8 mouse cellular contexts compared by ENCODE assay signal in the genomic region with DNA sequence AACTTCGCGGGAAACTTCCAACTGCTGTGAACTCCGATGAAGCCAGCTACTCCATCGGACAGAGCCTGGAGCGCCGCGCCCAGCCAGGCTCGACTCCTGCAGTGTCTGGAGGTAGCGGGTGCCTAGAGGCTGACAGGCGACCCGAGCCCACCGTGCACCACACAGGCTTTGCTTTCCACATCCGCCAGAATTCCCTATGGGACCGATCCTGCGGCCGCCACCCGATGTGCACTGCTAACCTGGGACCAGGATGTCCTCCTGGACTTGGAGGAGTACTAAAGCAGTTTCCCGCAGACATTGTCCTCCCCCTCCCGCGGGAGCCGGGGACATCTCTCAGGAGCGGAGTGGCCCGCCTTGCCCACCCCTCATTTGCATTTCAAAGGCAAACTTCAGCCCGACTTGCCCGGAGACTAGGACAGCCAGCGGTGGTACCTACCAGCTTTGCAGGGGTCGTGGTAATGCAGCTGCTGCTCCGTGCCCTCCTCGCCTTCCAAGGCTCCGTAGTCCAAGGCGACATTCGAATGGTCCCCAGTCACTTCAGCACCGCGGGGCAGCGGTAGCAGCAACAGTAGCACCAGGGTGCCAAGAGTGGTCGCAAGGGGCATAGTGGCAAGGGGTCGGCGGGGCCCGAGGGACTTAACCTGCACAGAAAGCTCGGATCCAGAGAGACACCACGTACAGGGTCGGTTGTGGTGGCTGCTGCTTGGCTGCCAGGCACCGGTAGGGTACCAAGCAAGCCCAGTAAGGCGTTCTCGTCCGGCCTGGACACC. TPM values are rescaled to one million over a fixed set of nuclear protein-coding genes. Genes with fewer than 3 reads are reported as not detected.
A peak's percentile ranks its signal among the peaks of the same experiment; 100 is the strongest.
DNase-seq lines count a peak whose midpoint lies in the region; ATAC-seq and TF ChIP-seq lines count a peak whose summit lies in the region.

No protein-coding gene starts in this region.

- intact Hi-C loops in left cerebral cortex, adult 2 months (cut with DNase I), result loop anchor here (5.0 kb wide), 1 partner anchor 119 kb away; no protein-coding TSS in a partner anchor
- intact Hi-C loops in left cerebral cortex, postnatal 4 days (cut with DNase I), result loop anchor here (5.0 kb wide), 1 partner anchor 99 kb away; no protein-coding TSS in a partner anchor

- peaks cover 16% of the 10 kb centered on the region for H3K27me3 ChIP-seq in embryonic facial prominence, embryonic 11.5 days (ENCODE audit: control insufficient read depth, insufficient read depth, low read length)
- peaks cover 30% of the 10 kb centered on the region for H3K27me3 ChIP-seq in hindbrain, embryonic 14.5 days (ENCODE audit: control insufficient read depth, insufficient read depth, low read length)
- H3K27me3 ChIP-seq in midbrain, postnatal 0 days (ENCODE audit: insufficient read depth, low read length), result peaks cover 39% of the 10 kb centered on the region

- H3K9ac ChIP-seq in embryonic facial prominence, embryonic 11.5 days (replicated peaks; ENCODE audit: low read length), result peak overlapping the region; percentile 4
- H3K9ac ChIP-seq in hindbrain, embryonic 14.5 days, result peak overlapping the region; percentile 58
- H3K9ac ChIP-seq in midbrain, postnatal 0 days (replicated peaks; ENCODE audit: low read length, poor library complexity, severe bottlenecking), result peak overlapping the region; percentile 52

- H3K4me2 ChIP-seq in embryonic facial prominence, embryonic 11.5 days (ENCODE audit: low read depth, low read length), result peak overlapping the region; percentile 91
- peak overlapping the region; percentile 98 for H3K4me2 ChIP-seq in hindbrain, embryonic 14.5 days (replicated peaks)
- peak overlapping the region; percentile 94 for H3K4me2 ChIP-seq in midbrain, postnatal 0 days (ENCODE audit: low read depth, low read length, poor library complexity, severe bottlenecking)

- no peak for TF ChIP-seq CTCF in left cerebral cortex, adult 2 months (IDR thresholded peaks at IDR 0.05)
- TF ChIP-seq CTCF in midbrain, postnatal 0 days (IDR thresholded peaks at IDR 0.05), result no peak

- under 1% methylated on average over 46 of the region's 46 CpGs for whole genome bisulfite sequencing in embryonic facial prominence, embryonic 11.5 days
- WGBS in hindbrain, embryonic 14.5 days, result under 1% methylated on average over 46 of the region's 46 CpGs
- under 1% methylated on average over 46 of the region's 46 CpGs for WGBS in midbrain, postnatal 0 days

- peak in 1 of 2 experiments; percentile 9 for DNase-seq in left cerebral cortex, adult 2 months (ENCODE audit: extremely low spot score in 1 of 2, low spot score in 2 of 2)
- no peak for DNase-seq in left cerebral cortex, postnatal 4 days
- DNase-seq in embryonic facial prominence, embryonic 11.5 days (ENCODE audit: low spot score), result peak; percentile 33
- DNase-seq in hindbrain, embryonic 14.5 days (ENCODE audit: low spot score), result no peak
- DNase-seq in midbrain, postnatal 0 days (ENCODE audit: low spot score), result no peak
- DNase-seq in cerebellum, adult 11 months, result no peak
- DNase-seq in cerebellum, postnatal 10 days, result no peak
- DNase-seq in cerebellum, adult 9-11 months, result no peak

- H3K9me3 ChIP-seq in embryonic facial prominence, embryonic 11.5 days (replicated peaks; ENCODE audit: control insufficient read depth, low read length), result no peaks in the 10 kb centered on the region; the same call in 1 of the 2 replicates
- no peaks in the 10 kb centered on the region for H3K9me3 ChIP-seq in hindbrain, embryonic 14.5 days (ENCODE audit: control insufficient read depth, low read length)
- no peaks in the 10 kb centered on the region for H3K9me3 ChIP-seq in midbrain, postnatal 0 days (ENCODE audit: low read length)

- H3K27ac ChIP-seq in left cerebral cortex, adult 2 months, result no peak overlapping the region
- H3K27ac ChIP-seq in embryonic facial prominence, embryonic 11.5 days (replicated peaks; ENCODE audit: low read depth, low read length), result no peak overlapping the region
- H3K27ac ChIP-seq in hindbrain, embryonic 14.5 days, result no peak overlapping the region
- H3K27ac ChIP-seq in midbrain, postnatal 0 days (ENCODE audit: low read depth, low read length), result no peak overlapping the region

- no peaks in the 10 kb centered on the region for H3K36me3 ChIP-seq in embryonic facial prominence, embryonic 11.5 days (replicated peaks; ENCODE audit: control insufficient read depth, insufficient read depth, low read depth, low read length)
- peaks cover 8% of the 10 kb centered on the region; the same call in 1 of the 2 replicates for H3K36me3 ChIP-seq in hindbrain, embryonic 14.5 days (replicated peaks; ENCODE audit: control insufficient read depth, insufficient read depth)
- peaks cover 4% of the 10 kb centered on the region; the same call in 1 of the 2 replicates for H3K36me3 ChIP-seq in midbrain, postnatal 0 days (ENCODE audit: insufficient read depth, low read length)

- ATAC-seq in embryonic facial prominence, embryonic 11.5 days (replicated peaks; ENCODE audit: insufficient number of reproducible peaks, low FRiP score, low TSS enrichment, low read depth), result peak; percentile 35; the same call in 1 of the 2 replicates
- ATAC-seq in hindbrain, embryonic 14.5 days (ENCODE audit: low FRiP score), result peak; percentile 24
- ATAC-seq in midbrain, postnatal 0 days (ENCODE audit: low FRiP score), result peak; percentile 41; the same call in 1 of the 2 replicates

- H3K4me1 ChIP-seq in embryonic facial prominence, embryonic 11.5 days (ENCODE audit: control insufficient read depth, insufficient read depth, low read length), result peaks cover 3% of the 10 kb centered on the region
- peaks cover 16% of the 10 kb centered on the region for H3K4me1 ChIP-seq in hindbrain, embryonic 14.5 days (replicated peaks; ENCODE audit: control insufficient read depth, insufficient read depth, low read length)
- H3K4me1 ChIP-seq in midbrain, postnatal 0 days (ENCODE audit: insufficient read depth, low read length), result no peaks in the 10 kb centered on the region

- H3K4me3 ChIP-seq in left cerebral cortex, adult 2 months, result peak overlapping the region; percentile 32
- peak overlapping the region; percentile 36 for H3K4me3 ChIP-seq in embryonic facial prominence, embryonic 11.5 days (ENCODE audit: low read depth, low read length)
- H3K4me3 ChIP-seq in hindbrain, embryonic 14.5 days (replicated peaks; ENCODE audit: low read length), result peak overlapping the region; percentile 41
- H3K4me3 ChIP-seq in midbrain, postnatal 0 days (ENCODE audit: low read depth, low read length), result peak overlapping the region; percentile 44

RNA-seq across cellular contexts. Expression of a gene that starts 0.4 kb away (rescaled TPM):
- under 1 TPM; 0.68 to 0.84 TPM for total RNA-seq in left cerebral cortex, adult 2 months (2021)
- 1 to 10 TPM in 1 of 2 experiments, under 1 TPM in 1; 0.64 to 1.6 TPM for total RNA-seq in left cerebral cortex, postnatal 4 days (2021)
- 0.06 and 0.31 TPM in 2 replicates for polyA plus RNA-seq in embryonic facial prominence, embryonic 11.5 days (2014; fragmentation: Nextera tagmentation; extraction: Ambion mirVana)
- polyA plus RNA-seq in hindbrain, embryonic 14.5 days (2014; fragmentation: Nextera tagmentation; extraction: Ambion mirVana), result 0.59 and 1.3 TPM in 2 replicates
- total RNA-seq in midbrain, postnatal 0 days (2014; rRNA removed), result 0.71 and 1.2 TPM in 2 replicates
- 0.48 and 0.56 TPM in 2 replicates for polyA plus RNA-seq in midbrain, postnatal 0 days (2015; fragmentation: Nextera tagmentation; extraction: Ambion mirVana)

RNA-seq across cellular contexts. Expression of a gene that starts 57.6 kb away (rescaled TPM):
- 100 to 1,000 TPM; 130 to 135 TPM for total RNA-seq in left cerebral cortex, adult 2 months (2021)
- total RNA-seq in left cerebral cortex, postnatal 4 days (2021), result 100 to 1,000 TPM; 126 to 130 TPM
- polyA plus RNA-seq in embryonic facial prominence, embryonic 11.5 days (2014; fragmentation: Nextera tagmentation; extraction: Ambion mirVana), result 171 and 174 TPM in 2 replicates
- polyA plus RNA-seq in hindbrain, embryonic 14.5 days (2014; fragmentation: Nextera tagmentation; extraction: Ambion mirVana), result 111 and 130 TPM in 2 replicates
- total RNA-seq in midbrain, postnatal 0 days (2014; rRNA removed), result 128 and 148 TPM in 2 replicates
- polyA plus RNA-seq in midbrain, postnatal 0 days (2015; fragmentation: Nextera tagmentation; extraction: Ambion mirVana), result 57.8 and 63.2 TPM in 2 replicates

Comparison
In these comparisons a context has a peak if more than half of its experiments do, and no peak if none do; other contexts are left out.
1. H3K9ac ChIP-seq: peak in every context shown above with its lines; median percentile 58 in hindbrain, embryonic 14.5 days; 52 in midbrain, postnatal 0 days; 4 in embryonic facial prominence, embryonic 11.5 days.